Mouse (Mus musculus): ENCODE data around the gene Ccdc169. TPM values are rescaled to one million over a fixed set of nuclear protein-coding genes. Genes with fewer than 3 reads are reported as not detected.
A peak's percentile ranks its signal among the peaks of the same experiment; 100 is the strongest.

The Ccdc169 gene
- total and polyA plus RNA-seq, 3 experiments = 0.11 to 0.30 TPM; not detected in 1

- Histone ChIP-seq H3K36me3 (replicated peaks) (no peaks in the 10 kb centered on the region), H3K9me3 (replicated peaks) (peaks cover 16% of the 10 kb centered on the region), H3K4me1 (ENCODE audit: insufficient read depth, low read depth, low read length) (no peaks in the 10 kb centered on the region), H3K27me3 (ENCODE audit: insufficient read depth, low read length) (no peaks in the 10 kb centered on the region), H3K4me3 (ENCODE audit: low read depth, low read length) (no peak overlapping the region; the same call in 1 of the 2 replicates)
- ATAC-seq (ENCODE audit: extremely low read depth, insufficient number of reproducible peaks, low FRiP score, poor library complexity, severe bottlenecking) (no peak), DNase-seq (ENCODE audit: low spot score) (no peak)
- TF ChIP-seq GATA2 (IDR thresholded peaks at IDR 0.05; ENCODE audit: borderline replicate concordance, low read depth, low read length) (no peak), TAL1 (conservative IDR thresholded peaks at IDR 0.05; ENCODE audit: low read depth, low read length) (no peak), POLR2AphosphoS5 (IDR thresholded peaks at IDR 0.05; ENCODE audit: insufficient replicate concordance, low read depth, low read length) (no peak), GATA1 (IDR thresholded peaks at IDR 0.05; ENCODE audit: borderline replicate concordance, low read length) (no peak), CTCF (IDR thresholded peaks at IDR 0.05; ENCODE audit: low read depth, low read length) (no peak)
These were observed 31.6 kb upstream of the Ccdc169 start for GRCm38 (mm10) chr3:55105372-55106023.

- ATAC-seq (ENCODE audit: extremely low read depth, insufficient number of reproducible peaks, low FRiP score, poor library complexity, severe bottlenecking) = no peak
- TF ChIP-seq POLR2AphosphoS5 (IDR thresholded peaks at IDR 0.05; ENCODE audit: insufficient replicate concordance, low read depth, low read length) = no peak
- no peak for TF ChIP-seq TAL1 (conservative IDR thresholded peaks at IDR 0.05; ENCODE audit: low read depth, low read length)
- TF ChIP-seq GATA2 (IDR thresholded peaks at IDR 0.05; ENCODE audit: borderline replicate concordance, low read depth, low read length) = no peak
- no peak for TF ChIP-seq GATA1 (IDR thresholded peaks at IDR 0.05; ENCODE audit: borderline replicate concordance, low read length)
- TF ChIP-seq CTCF (IDR thresholded peaks at IDR 0.05; ENCODE audit: low read depth, low read length) = no peak
- no peaks in the 10 kb centered on the region for H3K36me3 ChIP-seq (replicated peaks)
- H3K9me3 ChIP-seq (replicated peaks) = peaks cover 16% of the 10 kb centered on the region
- H3K27me3 ChIP-seq (ENCODE audit: insufficient read depth, low read length) = no peaks in the 10 kb centered on the region
- no peak overlapping the region for H3K4me3 ChIP-seq (ENCODE audit: low read depth, low read length)
- DNase-seq (ENCODE audit: low spot score) = no peak
- no peaks in the 10 kb centered on the region for H3K4me1 ChIP-seq (ENCODE audit: insufficient read depth, low read depth, low read length)
These were observed 31.1 kb upstream of the Ccdc169 start for GRCm38 (mm10) chr3:55106051-55106450.

- Histone ChIP-seq H3K4me1 (ENCODE audit: insufficient read depth, low read depth, low read length) (peaks cover 11% of the 10 kb centered on the region), H3K36me3 (replicated peaks) (no peaks in the 10 kb centered on the region), H3K27me3 (ENCODE audit: insufficient read depth, low read length) (no peaks in the 10 kb centered on the region), H3K9me3 (replicated peaks) (peaks cover 10% of the 10 kb centered on the region; the same call in 1 of the 2 replicates), H3K4me3 (ENCODE audit: low read depth, low read length) (no peak overlapping the region)
- ATAC-seq (ENCODE audit: extremely low read depth, insufficient number of reproducible peaks, low FRiP score, poor library complexity, severe bottlenecking) = no peak
- TF ChIP-seq TAL1 (conservative IDR thresholded peaks at IDR 0.05; ENCODE audit: low read depth, low read length) (no peak), GATA1 (IDR thresholded peaks at IDR 0.05; ENCODE audit: borderline replicate concordance, low read length) (no peak), CTCF (IDR thresholded peaks at IDR 0.05; ENCODE audit: low read depth, low read length) (no peak), GATA2 (IDR thresholded peaks at IDR 0.05; ENCODE audit: borderline replicate concordance, low read depth, low read length) (no peak)
- no peak for DNase-seq (ENCODE audit: low spot score)
These were observed 28.0 kb upstream of the Ccdc169 start for GRCm38 (mm10) chr3:55109097-55109496.

GRCm38 (mm10) chr3:55111935-55112709, 25.0 kb upstream of the Ccdc169 start, which contains the start of gene Spg20:
Gene Spg20, plus strand, starts transcription at chr3:55112108.
- Histone ChIP-seq H3K4me3 (ENCODE audit: low read depth, low read length) (peak within 1 kb of the TSS; percentile 87), H3K36me3 (replicated peaks) (peaks cover 9% of the 10 kb centered on the region), H3K9me3 (replicated peaks) (no peaks in the 10 kb centered on the region), H3K4me1 (ENCODE audit: insufficient read depth, low read depth, low read length) (peaks cover 11% of the 10 kb centered on the region), H3K27me3 (ENCODE audit: insufficient read depth, low read length) (no peaks in the 10 kb centered on the region)
- peak; percentile 93 for DNase-seq (ENCODE audit: low spot score)
- ATAC-seq (ENCODE audit: extremely low read depth, insufficient number of reproducible peaks, low FRiP score, poor library complexity, severe bottlenecking) = peak; percentile 82
- TF ChIP-seq GATA2 (IDR thresholded peaks at IDR 0.05; ENCODE audit: borderline replicate concordance, low read depth, low read length) = no peak
- TF ChIP-seq CTCF (IDR thresholded peaks at IDR 0.05; ENCODE audit: low read depth, low read length) = peak; percentile 77

- ATAC-seq (ENCODE audit: extremely low read depth, insufficient number of reproducible peaks, low FRiP score, poor library complexity, severe bottlenecking) (no peak), DNase-seq (ENCODE audit: low spot score) (no peak)
- Histone ChIP-seq H3K4me1 (ENCODE audit: insufficient read depth, low read depth, low read length) (peaks cover 11% of the 10 kb centered on the region), H3K9me3 (replicated peaks) (no peaks in the 10 kb centered on the region), H3K4me3 (ENCODE audit: low read depth, low read length) (peak overlapping the region; percentile 87), H3K36me3 (replicated peaks) (peaks cover 17% of the 10 kb centered on the region), H3K27me3 (ENCODE audit: insufficient read depth, low read length) (no peaks in the 10 kb centered on the region)
- TF ChIP-seq CTCF (IDR thresholded peaks at IDR 0.05; ENCODE audit: low read depth, low read length) (no peak), GATA2 (IDR thresholded peaks at IDR 0.05; ENCODE audit: borderline replicate concordance, low read depth, low read length) (no peak), GATA1 (IDR thresholded peaks at IDR 0.05; ENCODE audit: borderline replicate concordance, low read length) (no peak), TAL1 (conservative IDR thresholded peaks at IDR 0.05; ENCODE audit: low read depth, low read length) (no peak), POLR2AphosphoS5 (IDR thresholded peaks at IDR 0.05; ENCODE audit: insufficient replicate concordance, low read depth, low read length) (no peak)
These were observed 24.3 kb upstream of the Ccdc169 start for GRCm38 (mm10) chr3:55112710-55113415.
